Mouse (Mus musculus): ENCODE measurements around the gene Cdc42ep3.

GRCm38 (mm10) chr17:79343334-79343946 lies 11.5 kb downstream of the Cdc42ep3 start:
- no peak for TF ChIP-seq POLR2A (IDR thresholded peaks at IDR 0.05; ENCODE audit: borderline replicate concordance, low read depth, low read length)
- TF ChIP-seq CTCF (IDR thresholded peaks at IDR 0.05; ENCODE audit: low read depth, low read length) = no peak

All from bone marrow macrophage, adult 2 months (primary cell).